Mouse (Mus musculus) hindbrain, embryonic 10.5 days (tissue): ENCODE data around the gene Eri3. TPM values are rescaled to one million over a fixed set of nuclear protein-coding genes. Genes with fewer than 3 reads are reported as not detected.
A peak's percentile ranks its signal among the peaks of the same experiment; 100 is the strongest.

Experiments used
- DNase-seq: peaks from one replicate; pipeline ENCODE4 v3.0.0-alpha.2; 2017; ENCODE audit warnings: low spot score
- H3K27ac ChIP-seq: fragments of 300-500 bp; sonication (generic); 2 replicates; pipeline ENCODE4 v1.5.1; 2016; ENCODE audit warnings: mild to moderate bottlenecking, moderate library complexity
- H3K27me3 ChIP-seq: fragments of 300-500 bp; sonication (generic); 2 replicates; pipeline ENCODE4 v1.6.1; 2016; ENCODE audit warnings: mild to moderate bottlenecking; ENCODE audit not compliant: poor library complexity, insufficient read depth, severe bottlenecking
- H3K36me3 ChIP-seq: fragments of 300-500 bp; sonication (generic); 2 replicates; pipeline ENCODE4 v1.6.1; 2016; ENCODE audit warnings: mild to moderate bottlenecking, moderate library complexity
- H3K4me1 ChIP-seq: fragments of 300-500 bp; sonication (generic); replicated peaks from 2 replicates; pipeline ENCODE4 v1.6.1; 2016; ENCODE audit warnings: mild to moderate bottlenecking
- H3K4me3 ChIP-seq: fragments of 300-500 bp; sonication (generic); 2 replicates; pipeline ENCODE4 v1.5.1; 2016; ENCODE audit warnings: mild to moderate bottlenecking, moderate library complexity
- H3K9me3 ChIP-seq: fragments of 300-500 bp; sonication (generic); 2 replicates; pipeline ENCODE4 v1.6.1; 2016; ENCODE audit warnings: mild to moderate bottlenecking, moderate library complexity
- WGBS: fragments of 180-500 bp; shearing (Covaris S2); methylation state at CpG from one replicate; pipeline ENCODE4 v1.1.7; 2016; 5-methylcytosine and 5-hydroxymethylcytosine counted together
- polyA plus RNA-seq: library from polyadenylated mRNA; unstranded; fragments of >200 nt; fragmentation: Nextera tagmentation; extraction: Ambion mirVana; gene quantifications from 2 replicates; pipeline ENCODE4 v1.2.1, GENCODE M21; 2016

The Eri3 gene
- polyA plus RNA-seq, 1 experiment from 2014 or later = 142 TPM

GRCm38 (mm10) chr4:117589081-117589660, 39.0 kb downstream of the Eri3 start:
- H3K9me3 ChIP-seq = no peaks in the 10 kb centered on the region
- H3K4me3 ChIP-seq = 0 out of 2 replicates have a peak overlapping the region, but pooled peaks have one; percentile 11
- H3K36me3 ChIP-seq = peaks cover 62% of the 10 kb centered on the region
- H3K27me3 ChIP-seq = peaks cover 88% of the 10 kb centered on the region
- 10% methylated on average over 8 of the region's 8 CpGs for WGBS
- H3K27ac ChIP-seq = peak overlapping the region; percentile 14
- peaks cover 39% of the 10 kb centered on the region for H3K4me1 ChIP-seq
- DNase-seq = peak; percentile 55

DNA sequence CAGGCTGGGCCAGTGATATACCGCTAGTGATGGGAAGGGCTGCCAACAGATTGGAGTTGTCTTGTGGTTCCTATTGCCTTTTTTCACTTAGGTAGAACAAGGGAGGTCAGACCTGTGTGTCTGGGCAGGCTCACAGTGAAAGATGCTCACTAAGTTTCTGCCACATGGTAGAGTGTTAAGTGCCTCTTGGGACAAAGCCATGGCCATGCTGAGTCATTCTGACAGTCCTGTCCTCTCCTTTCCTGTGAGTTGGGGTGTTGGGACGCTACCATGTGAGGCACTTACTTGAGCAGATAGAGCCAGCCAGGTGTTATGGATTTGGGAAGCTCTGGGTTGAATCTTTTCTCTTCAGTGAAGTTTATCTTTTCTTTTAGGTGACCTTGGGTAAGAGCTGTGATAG, 40.6 kb downstream of the Eri3 start:
- 88% methylated on average over 2 of the region's 2 CpGs for WGBS

DNA sequence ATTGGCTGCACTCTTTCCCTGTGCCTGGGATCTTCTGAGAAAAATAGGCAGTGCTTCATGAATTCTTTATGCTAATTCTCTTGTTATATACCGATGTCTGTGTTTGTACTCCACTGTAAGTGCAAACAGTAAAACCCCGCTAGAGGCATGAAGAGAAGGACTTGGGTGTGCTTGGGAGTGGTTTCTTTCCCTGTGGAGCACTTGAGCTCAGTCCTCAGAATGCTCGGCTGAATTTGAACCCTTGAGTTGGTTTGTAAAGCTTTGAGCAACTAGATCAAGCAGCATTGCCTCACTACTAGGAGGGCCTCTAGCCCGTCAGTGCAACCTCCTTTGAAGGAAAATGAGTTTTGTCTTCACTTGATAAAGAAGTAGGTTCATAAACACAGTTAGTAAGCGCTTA, 42.0 kb downstream of the Eri3 start:
- no peak overlapping the region for H3K4me3 ChIP-seq
- no peak overlapping the region for H3K27ac ChIP-seq
- DNase-seq = no peak
- H3K27me3 ChIP-seq = peaks cover 77% of the 10 kb centered on the region
- WGBS = 91% methylated on average over 5 of the region's 5 CpGs
- H3K36me3 ChIP-seq = peaks cover 72% of the 10 kb centered on the region
- H3K4me1 ChIP-seq = peaks cover 31% of the 10 kb centered on the region
- no peaks in the 10 kb centered on the region for H3K9me3 ChIP-seq

More for the DNA sequence above, 40.6 kb downstream of the Eri3 start:
- DNase-seq = no peak
- H3K4me3 ChIP-seq = no peak overlapping the region
- H3K36me3 ChIP-seq = peaks cover 62% of the 10 kb centered on the region
- H3K27ac ChIP-seq = no peak overlapping the region
- H3K27me3 ChIP-seq = peaks cover 84% of the 10 kb centered on the region
- H3K9me3 ChIP-seq = no peaks in the 10 kb centered on the region
- peaks cover 39% of the 10 kb centered on the region for H3K4me1 ChIP-seq

- Histone ChIP-seq H3K27ac (no peak overlapping the region), H3K4me1 (peaks cover 7% of the 10 kb centered on the region), H3K9me3 (no peaks in the 10 kb centered on the region), H3K27me3 (peaks cover 73% of the 10 kb centered on the region), H3K4me3 (no peak overlapping the region), H3K36me3 (peaks cover 90% of the 10 kb centered on the region)
- whole genome bisulfite sequencing = 87% methylated on average over 10 of the region's 10 CpGs
- DNase-seq = no peak
These were observed 45.1 kb downstream of the Eri3 start for GRCm38 (mm10) chr4:117595293-117595692.

DNA sequence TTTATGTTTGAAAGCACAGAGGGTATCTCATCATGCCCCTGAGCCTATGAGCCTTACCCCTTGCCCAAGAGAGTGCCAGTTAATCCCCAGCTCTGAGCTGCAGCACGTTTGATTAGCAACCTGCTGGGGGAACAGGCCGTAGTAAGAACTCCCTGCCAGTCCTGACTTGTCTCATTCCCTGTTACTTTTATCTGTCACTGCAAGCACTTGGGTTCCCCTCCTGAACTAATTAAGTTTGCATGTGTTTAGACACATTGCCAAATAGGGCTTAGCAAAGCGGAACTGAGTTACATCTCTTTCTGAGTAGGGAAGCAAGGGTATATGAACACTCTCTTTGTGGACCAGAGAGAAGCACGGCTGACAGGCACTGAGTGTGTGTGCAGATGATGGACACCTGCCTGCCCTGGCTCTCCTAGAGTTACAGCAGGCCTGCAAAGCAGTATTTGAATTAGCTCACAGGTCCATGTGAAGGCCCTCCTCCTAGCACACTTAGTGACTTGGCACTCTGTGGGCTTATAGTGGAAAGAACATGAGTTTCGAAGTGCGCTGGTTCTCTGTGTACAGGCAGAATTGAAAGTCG, 49.9 kb downstream of the Eri3 start:
- Histone ChIP-seq H3K36me3 (peaks cover 46% of the 10 kb centered on the region), H3K27ac (no peak overlapping the region), H3K9me3 (no peaks in the 10 kb centered on the region), H3K4me3 (no peak overlapping the region), H3K4me1 (peaks cover 36% of the 10 kb centered on the region), H3K27me3 (peaks cover 47% of the 10 kb centered on the region)
- no peak for DNase-seq
- WGBS = 64% methylated on average over 7 of the region's 7 CpGs

DNA sequence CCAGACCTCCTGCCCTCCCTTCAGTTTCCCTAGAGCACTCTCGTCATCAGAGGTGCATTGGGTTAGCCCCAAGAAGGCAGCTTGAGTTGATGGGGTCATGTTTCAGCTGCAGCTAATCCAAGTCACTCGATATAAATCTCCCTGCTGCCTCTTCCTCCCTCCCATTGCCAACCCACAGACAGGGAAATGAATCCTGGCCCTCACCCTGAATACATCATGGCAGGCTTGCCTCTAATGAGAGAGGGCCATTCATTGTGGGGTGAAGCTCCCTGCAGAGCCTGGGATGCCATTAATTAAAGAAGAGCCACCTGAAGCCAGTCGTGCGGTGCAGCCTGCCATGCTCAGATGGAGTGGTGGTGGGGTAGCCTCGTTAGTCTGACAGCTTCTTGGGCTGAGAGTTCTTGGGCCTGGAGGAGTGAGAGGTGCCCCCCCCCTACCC, 51.2 kb downstream of the Eri3 start:
- 23% methylated on average over 5 of the region's 5 CpGs for WGBS
- H3K4me1 ChIP-seq = peaks cover 48% of the 10 kb centered on the region
- H3K27me3 ChIP-seq = peaks cover 41% of the 10 kb centered on the region
- H3K27ac ChIP-seq = 0 out of 2 replicates have a peak overlapping the region, but pooled peaks have one; percentile 40
- no peaks in the 10 kb centered on the region for H3K9me3 ChIP-seq
- peaks cover 34% of the 10 kb centered on the region for H3K36me3 ChIP-seq
- H3K4me3 ChIP-seq = no peak overlapping the region
- DNase-seq = no peak

- H3K4me1 ChIP-seq = peaks cover 71% of the 10 kb centered on the region
- peak; percentile 50 for DNase-seq
These were observed 55.2 kb downstream of the Eri3 start for GRCm38 (mm10) chr4:117605099-117605953.

DNA sequence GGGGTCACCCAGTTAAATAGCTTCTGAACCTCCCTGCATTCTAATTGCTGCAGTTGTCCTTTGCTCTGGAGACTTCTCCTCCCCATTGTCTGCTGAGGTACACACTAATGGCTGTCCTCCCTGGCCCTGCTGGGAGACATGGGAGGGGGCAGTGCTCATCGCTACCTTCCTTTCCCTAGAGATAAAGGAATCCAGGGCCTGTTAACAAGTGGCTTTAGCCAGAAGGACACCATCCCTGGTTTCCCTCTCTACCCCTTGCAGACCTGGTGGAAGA, 55.7 kb downstream of the Eri3 start:
- peak; percentile 46 for DNase-seq
- Histone ChIP-seq H3K27ac (peak overlapping the region; percentile 83), H3K4me3 (no peak overlapping the region), H3K36me3 (peaks cover 33% of the 10 kb centered on the region), H3K27me3 (peaks cover 34% of the 10 kb centered on the region), H3K4me1 (peaks cover 66% of the 10 kb centered on the region), H3K9me3 (no peaks in the 10 kb centered on the region)
- 18% methylated on average over 1 of the region's 1 CpGs for WGBS

More at GRCm38 (mm10) chr4:117605099-117605953, 55.2 kb downstream of the Eri3 start:
- Histone ChIP-seq H3K27ac (peak overlapping the region; percentile 83), H3K36me3 (peaks cover 32% of the 10 kb centered on the region), H3K4me3 (no peak overlapping the region; the same call in 1 of the 2 replicates), H3K27me3 (peaks cover 34% of the 10 kb centered on the region), H3K9me3 (no peaks in the 10 kb centered on the region)
- WGBS = 15% methylated on average over 16 of the region's 16 CpGs

DNA sequence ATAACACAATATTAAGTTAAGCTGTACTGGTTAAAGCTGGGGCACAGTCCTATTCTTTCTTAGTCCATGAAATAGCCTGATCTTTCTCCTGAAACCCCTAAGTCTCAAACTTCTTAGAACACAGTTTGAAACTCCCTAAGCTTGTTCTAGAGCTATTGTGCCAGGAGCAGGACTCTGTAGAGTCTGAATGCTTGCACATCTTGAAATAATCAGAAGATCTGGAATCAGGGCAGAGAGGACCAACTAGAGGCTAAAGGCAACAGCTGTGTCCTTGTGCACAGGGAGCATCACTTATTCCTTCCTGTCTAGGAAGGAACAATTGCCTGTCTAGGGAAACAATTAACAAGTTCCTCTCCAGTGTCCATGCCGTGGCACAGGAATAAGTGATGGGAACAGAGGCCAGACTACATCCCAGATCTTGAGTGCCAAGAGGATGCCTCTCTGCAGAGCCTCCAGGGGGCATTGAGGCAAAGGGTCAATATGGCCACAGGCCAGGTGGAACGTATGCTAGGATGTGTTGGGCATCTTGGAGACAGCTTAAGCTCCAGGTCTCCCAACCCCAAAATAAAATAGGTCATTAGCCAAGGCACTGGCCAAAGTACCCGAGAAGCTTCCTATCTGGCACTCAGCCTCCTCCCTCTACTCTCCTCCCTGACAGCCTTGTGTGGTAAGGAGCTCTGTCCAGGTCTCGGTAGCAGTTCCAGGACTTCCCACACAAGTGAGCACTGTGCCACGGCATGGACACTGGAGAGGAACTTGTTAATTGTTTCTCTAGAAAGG, 56.9 kb downstream of the Eri3 start:
- Histone ChIP-seq H3K4me3 (no peak overlapping the region), H3K27me3 (peaks cover 27% of the 10 kb centered on the region), H3K36me3 (peaks cover 44% of the 10 kb centered on the region), H3K27ac (0 out of 2 replicates have a peak overlapping the region, but pooled peaks have one; percentile 83), H3K4me1 (peaks cover 55% of the 10 kb centered on the region), H3K9me3 (no peaks in the 10 kb centered on the region)
- DNase-seq = no peak
- WGBS = 90% methylated on average over 5 of the region's 5 CpGs

- no peak overlapping the region for H3K27ac ChIP-seq
- H3K4me3 ChIP-seq = no peak overlapping the region
- H3K4me1 ChIP-seq = peaks cover 55% of the 10 kb centered on the region
- WGBS = 76% methylated on average over 9 of the region's 9 CpGs
- H3K36me3 ChIP-seq = peaks cover 57% of the 10 kb centered on the region
- no peaks in the 10 kb centered on the region for H3K9me3 ChIP-seq
- peaks cover 16% of the 10 kb centered on the region for H3K27me3 ChIP-seq
- no peak for DNase-seq
These were observed 58.1 kb downstream of the Eri3 start for GRCm38 (mm10) chr4:117608265-117608664.

DNA sequence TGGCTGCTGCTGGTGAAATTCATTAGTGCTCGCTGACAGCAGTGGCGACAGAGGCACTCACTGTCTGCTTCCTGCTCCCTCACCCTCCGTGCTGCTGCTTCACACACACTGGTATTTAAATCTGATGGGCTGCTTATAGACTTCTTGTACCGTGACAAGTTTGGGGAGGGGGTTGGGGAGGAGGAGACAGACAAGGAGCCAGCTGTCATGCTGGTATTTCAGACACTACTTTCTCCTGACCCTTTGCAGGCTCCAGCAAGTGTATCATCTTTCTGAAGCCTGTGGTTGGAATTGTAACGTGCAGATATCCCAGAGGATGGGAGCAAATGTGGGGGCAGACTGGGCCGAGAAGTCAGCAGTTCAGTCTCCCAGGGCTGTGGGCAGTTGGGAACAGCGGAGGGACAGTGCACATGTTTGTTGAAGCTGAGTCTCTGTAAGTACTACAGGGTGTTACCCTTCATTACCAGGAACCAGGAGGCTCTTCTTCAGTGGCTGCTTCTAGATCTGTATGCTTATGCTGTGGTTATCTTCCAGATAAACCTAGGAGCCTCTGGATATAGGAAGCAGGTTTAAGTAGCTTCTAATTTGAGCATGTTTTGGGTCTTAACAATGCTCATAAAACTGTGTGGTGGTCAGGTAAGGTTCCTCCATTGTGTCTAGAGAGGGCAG, 59.3 kb downstream of the Eri3 start:
- H3K27ac ChIP-seq = peak overlapping the region; percentile 45; the same call in 1 of the 2 replicates
- peaks cover 68% of the 10 kb centered on the region for H3K36me3 ChIP-seq
- no peak overlapping the region for H3K4me3 ChIP-seq
- H3K4me1 ChIP-seq = peaks cover 48% of the 10 kb centered on the region
- H3K27me3 ChIP-seq = 0 out of 2 replicates have a peak, but pooled peaks cover 12% of the 10 kb centered on the region
- DNase-seq = peak; percentile 30
- no peaks in the 10 kb centered on the region for H3K9me3 ChIP-seq
- WGBS = 44% methylated on average over 7 of the region's 7 CpGs

GRCm38 (mm10) chr4:117611385-117611784, 61.2 kb downstream of the Eri3 start:
- H3K27ac ChIP-seq = no peak overlapping the region
- H3K4me3 ChIP-seq = no peak overlapping the region
- H3K36me3 ChIP-seq = peaks cover 85% of the 10 kb centered on the region
- H3K27me3 ChIP-seq = 0 out of 2 replicates have a peak, but pooled peaks cover 12% of the 10 kb centered on the region
- 74% methylated on average over 4 of the region's 4 CpGs for WGBS
- DNase-seq = no peak
- H3K4me1 ChIP-seq = peaks cover 29% of the 10 kb centered on the region
- H3K9me3 ChIP-seq = no peaks in the 10 kb centered on the region
